Mouse (Mus musculus): ENCODE data around the gene Fbxw7. TPM values are rescaled to one million over a fixed set of nuclear protein-coding genes. Genes with fewer than 3 reads are reported as not detected.

Fbxw7 gene
- polyA plus RNA-seq, 1 experiment: 17.8 TPM

DNA sequence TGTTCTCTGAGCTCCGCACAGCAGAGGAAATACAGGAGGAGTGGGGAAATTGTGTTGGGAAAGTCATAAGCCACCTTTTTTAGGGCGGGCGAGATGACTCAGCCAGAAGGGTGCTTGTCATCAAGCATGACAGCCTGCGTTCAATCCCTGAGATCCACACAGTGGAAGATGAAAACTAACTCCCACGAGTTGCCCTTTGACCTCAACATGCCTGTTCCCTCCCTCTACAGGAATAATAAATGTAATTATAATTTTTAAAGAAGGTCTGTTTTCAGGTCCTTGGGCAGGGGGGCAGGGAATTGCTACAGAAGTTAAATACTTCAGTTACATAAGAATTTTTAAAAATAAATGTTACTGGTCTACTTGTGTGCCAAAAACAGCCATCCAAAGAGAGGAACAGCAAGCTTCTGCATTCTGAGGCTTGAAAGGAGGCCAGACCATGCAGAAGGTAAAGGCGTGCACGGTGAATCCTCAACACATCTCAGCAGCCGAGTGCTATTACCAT lies 170.1 kb downstream of the Fbxw7 start:
- H3K4me1 ChIP-seq (ENCODE audit: control insufficient read depth, insufficient read depth, low read length): no peaks in the 10 kb centered on the region
- no peak overlapping the region for H3K4me3 ChIP-seq (ENCODE audit: insufficient read depth, low read length)
- TF ChIP-seq POLR2A (IDR thresholded peaks at IDR 0.05; ENCODE audit: low read depth, low read length) (no peak), CTCF (IDR thresholded peaks at IDR 0.05; ENCODE audit: borderline replicate concordance, insufficient read depth, low read length) (no peak)
- H3K27ac ChIP-seq (ENCODE audit: insufficient read depth, low read length): no peak overlapping the region

DNA sequence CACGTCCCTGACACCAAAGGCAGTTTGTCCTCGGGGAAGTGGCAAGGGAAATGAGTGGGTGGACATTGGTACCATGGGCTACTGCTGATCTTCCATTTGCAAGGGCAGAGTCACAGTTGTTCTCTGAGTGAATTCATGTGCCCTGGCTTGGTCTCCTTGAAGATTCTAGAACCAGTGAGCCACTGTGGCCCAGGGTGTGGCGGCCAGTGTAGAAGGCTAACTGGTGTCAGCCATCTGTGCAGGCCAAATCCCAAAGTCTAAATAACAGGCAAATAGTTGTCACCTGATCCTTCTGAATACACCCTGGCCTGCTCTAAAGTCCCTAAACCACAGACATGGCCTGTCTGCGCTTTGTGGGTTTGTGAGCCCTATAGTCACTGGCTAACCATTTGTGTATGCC lies 173.8 kb downstream of the Fbxw7 start:
- no peaks in the 10 kb centered on the region for H3K4me1 ChIP-seq (ENCODE audit: control insufficient read depth, insufficient read depth, low read length)
- no peak overlapping the region for H3K27ac ChIP-seq (ENCODE audit: insufficient read depth, low read length)
- TF ChIP-seq POLR2A (IDR thresholded peaks at IDR 0.05; ENCODE audit: low read depth, low read length) (no peak), CTCF (IDR thresholded peaks at IDR 0.05; ENCODE audit: borderline replicate concordance, insufficient read depth, low read length) (no peak)
- H3K4me3 ChIP-seq (ENCODE audit: insufficient read depth, low read length): no peak overlapping the region

DNA sequence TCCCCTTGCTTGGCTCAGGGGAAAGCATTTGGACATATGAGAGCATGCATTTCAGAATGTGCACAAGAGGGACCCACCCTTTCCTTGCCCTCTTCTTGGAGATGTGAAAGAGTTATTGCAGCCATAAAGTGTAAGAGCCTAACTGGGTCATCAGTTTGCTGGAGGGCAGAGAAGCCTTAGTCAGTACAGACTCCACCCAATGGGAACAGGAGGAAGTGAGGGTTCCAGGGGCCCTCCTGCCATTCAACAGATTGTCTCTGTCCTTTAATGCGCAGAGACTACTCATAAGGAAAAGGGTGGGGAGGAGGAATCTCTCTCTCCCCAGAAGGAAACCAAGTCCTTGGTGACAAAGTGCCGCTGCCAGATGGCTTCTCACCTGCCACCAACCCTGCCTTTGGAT lies 190.2 kb downstream of the Fbxw7 start:
- TF ChIP-seq POLR2A (IDR thresholded peaks at IDR 0.05; ENCODE audit: low read depth, low read length): no peak
- no peak for TF ChIP-seq CTCF (IDR thresholded peaks at IDR 0.05; ENCODE audit: borderline replicate concordance, insufficient read depth, low read length)
- H3K4me1 ChIP-seq (ENCODE audit: control insufficient read depth, insufficient read depth, low read length): no peaks in the 10 kb centered on the region
- H3K4me3 ChIP-seq (ENCODE audit: insufficient read depth, low read length): no peak overlapping the region
- H3K27ac ChIP-seq (ENCODE audit: insufficient read depth, low read length): no peak overlapping the region

DNA sequence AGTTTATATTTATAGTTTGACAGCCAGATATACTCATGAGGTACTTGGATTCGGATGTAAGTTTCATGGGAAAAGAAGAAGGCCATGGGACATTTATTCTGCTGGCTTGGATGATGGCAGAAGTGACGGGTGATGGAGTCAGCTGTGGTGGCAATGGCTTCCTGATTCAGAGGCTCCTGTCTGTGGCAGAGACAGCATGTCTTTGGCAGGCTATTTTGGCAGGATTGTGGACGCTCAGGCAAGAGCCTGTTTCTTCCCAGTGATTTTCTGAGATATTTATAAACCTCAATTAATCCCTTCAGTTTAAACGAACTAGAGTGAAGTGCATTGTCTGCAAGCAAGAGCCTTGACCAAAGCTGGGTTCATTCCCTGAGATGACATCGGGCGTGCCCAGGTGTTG lies 197.8 kb downstream of the Fbxw7 start:
- no peaks in the 10 kb centered on the region for H3K4me1 ChIP-seq (ENCODE audit: control insufficient read depth, insufficient read depth, low read length)
- no peak overlapping the region for H3K27ac ChIP-seq (ENCODE audit: insufficient read depth, low read length)
- no peak overlapping the region for H3K4me3 ChIP-seq (ENCODE audit: insufficient read depth, low read length)
- TF ChIP-seq CTCF (IDR thresholded peaks at IDR 0.05; ENCODE audit: borderline replicate concordance, insufficient read depth, low read length) (no peak), POLR2A (IDR thresholded peaks at IDR 0.05; ENCODE audit: low read depth, low read length) (no peak)

DNA sequence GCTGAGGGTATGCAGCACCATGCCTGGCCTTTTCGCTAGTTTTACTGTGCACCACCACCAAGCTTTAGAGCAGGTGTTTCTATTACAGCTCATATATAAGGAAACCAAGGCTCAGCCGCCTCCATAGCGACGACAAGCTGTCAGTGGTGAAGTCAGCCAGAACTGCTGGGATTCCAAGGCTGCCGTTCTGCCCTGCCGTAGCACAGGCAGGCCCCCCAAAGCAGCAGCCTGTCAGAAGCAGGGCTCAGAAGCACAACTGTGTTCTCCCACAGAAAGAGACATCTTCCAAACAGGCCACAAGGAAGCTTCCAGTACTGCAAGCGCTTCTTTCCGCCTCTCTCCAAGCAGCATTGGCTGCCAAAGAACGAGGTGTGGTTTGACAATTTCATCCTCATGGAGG lies 200.6 kb downstream of the Fbxw7 start:
- Histone ChIP-seq H3K27ac (ENCODE audit: insufficient read depth, low read length) (no peak overlapping the region), H3K4me1 (ENCODE audit: control insufficient read depth, insufficient read depth, low read length) (no peaks in the 10 kb centered on the region), H3K4me3 (ENCODE audit: insufficient read depth, low read length) (no peak overlapping the region)
- TF ChIP-seq CTCF (IDR thresholded peaks at IDR 0.05; ENCODE audit: borderline replicate concordance, insufficient read depth, low read length) (no peak), POLR2A (IDR thresholded peaks at IDR 0.05; ENCODE audit: low read depth, low read length) (no peak)

DNA sequence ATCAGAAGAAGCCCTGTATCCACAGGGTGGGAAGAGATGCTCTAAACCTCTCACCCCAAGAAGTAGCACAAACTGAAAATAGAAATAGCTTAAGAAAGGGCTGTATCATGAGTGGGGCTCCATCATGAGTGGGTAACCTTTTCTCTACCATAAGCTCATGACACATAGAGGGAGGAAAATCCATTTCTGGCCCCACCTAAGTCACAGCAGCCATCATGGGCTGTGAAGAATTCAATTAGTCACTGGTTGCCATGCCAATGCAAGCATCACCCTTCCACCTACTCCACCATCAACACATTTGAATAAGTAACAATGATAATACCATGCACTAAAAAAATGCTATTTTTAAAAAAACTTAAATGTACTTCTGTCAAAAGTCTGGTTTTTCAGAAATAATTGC lies 205.1 kb downstream of the Fbxw7 start:
- no peak for TF ChIP-seq POLR2A (IDR thresholded peaks at IDR 0.05; ENCODE audit: low read depth, low read length)
- Histone ChIP-seq H3K4me3 (ENCODE audit: insufficient read depth, low read length) (no peak overlapping the region), H3K27ac (ENCODE audit: insufficient read depth, low read length) (no peak overlapping the region), H3K4me1 (ENCODE audit: control insufficient read depth, insufficient read depth, low read length) (no peaks in the 10 kb centered on the region)

DNA sequence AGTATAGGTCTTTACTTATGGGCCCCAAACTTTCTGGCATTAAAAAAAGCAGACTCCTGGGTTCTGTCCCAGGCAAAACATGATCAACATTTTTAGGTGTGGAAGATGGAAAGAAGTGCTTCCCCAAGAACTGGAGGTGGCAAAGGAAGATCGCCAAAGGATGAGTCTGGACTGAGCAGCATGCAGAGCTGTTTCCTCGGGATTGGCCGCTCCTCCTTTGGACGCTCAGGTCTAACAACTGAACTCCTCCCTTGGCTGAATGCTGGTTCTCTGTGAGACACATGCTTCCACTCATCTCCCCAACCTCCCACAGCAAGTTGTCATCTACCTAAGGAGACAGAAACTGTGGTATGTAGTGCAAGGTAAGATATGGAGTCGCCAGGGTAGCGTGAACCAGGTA lies 206.7 kb downstream of the Fbxw7 start:
- TF ChIP-seq POLR2A (IDR thresholded peaks at IDR 0.05; ENCODE audit: low read depth, low read length) (no peak), CTCF (IDR thresholded peaks at IDR 0.05; ENCODE audit: borderline replicate concordance, insufficient read depth, low read length) (no peak)
- Histone ChIP-seq H3K4me3 (ENCODE audit: insufficient read depth, low read length) (no peak overlapping the region), H3K4me1 (ENCODE audit: control insufficient read depth, insufficient read depth, low read length) (no peaks in the 10 kb centered on the region), H3K27ac (ENCODE audit: insufficient read depth, low read length) (no peak overlapping the region)

DNA sequence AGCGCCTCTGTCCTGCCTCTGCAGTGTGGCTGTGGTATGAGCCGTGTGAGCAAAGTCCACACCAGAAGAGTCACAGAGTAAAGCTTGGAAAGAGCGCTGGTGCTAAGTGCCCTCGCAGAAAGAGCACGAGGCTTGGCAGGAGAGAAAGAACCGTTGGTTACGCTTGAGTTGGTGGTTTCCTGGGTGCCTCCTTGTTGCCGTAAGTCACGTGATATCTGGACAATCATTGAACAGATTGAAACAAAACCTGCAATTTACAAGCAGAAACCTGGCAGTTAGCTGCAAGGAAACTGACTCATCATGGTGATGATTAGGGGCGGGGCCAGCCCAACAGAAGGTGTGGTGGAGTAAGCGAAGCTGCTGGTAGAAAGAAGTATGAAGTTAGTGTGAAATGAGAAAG lies 207.7 kb downstream of the Fbxw7 start:
- no peak overlapping the region for H3K4me3 ChIP-seq (ENCODE audit: insufficient read depth, low read length)
- no peaks in the 10 kb centered on the region for H3K4me1 ChIP-seq (ENCODE audit: control insufficient read depth, insufficient read depth, low read length)
- TF ChIP-seq POLR2A (IDR thresholded peaks at IDR 0.05; ENCODE audit: low read depth, low read length) (no peak), CTCF (IDR thresholded peaks at IDR 0.05; ENCODE audit: borderline replicate concordance, insufficient read depth, low read length) (no peak)
- no peak overlapping the region for H3K27ac ChIP-seq (ENCODE audit: insufficient read depth, low read length)

DNA sequence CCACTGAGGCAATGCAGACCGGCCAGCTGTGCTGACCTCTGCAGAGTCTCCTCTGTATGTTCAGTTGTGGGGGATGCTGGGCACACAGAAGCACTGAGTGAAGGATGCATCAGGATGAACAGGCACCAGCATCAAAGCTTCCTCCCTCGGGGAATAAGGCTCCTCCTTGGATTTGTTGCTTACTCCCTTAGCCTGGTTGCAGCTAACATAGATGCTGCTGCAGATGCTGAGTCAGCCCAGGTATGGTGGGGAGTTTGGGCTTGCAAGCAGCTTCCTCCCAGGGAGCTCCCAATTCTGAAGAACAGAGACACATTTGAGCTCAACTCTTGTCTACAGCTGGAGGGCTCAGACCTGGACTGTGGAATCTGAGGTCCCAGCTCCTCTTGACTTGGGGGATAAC lies 209.2 kb downstream of the Fbxw7 start:
- H3K4me1 ChIP-seq (ENCODE audit: control insufficient read depth, insufficient read depth, low read length): no peaks in the 10 kb centered on the region
- TF ChIP-seq POLR2A (IDR thresholded peaks at IDR 0.05; ENCODE audit: low read depth, low read length) (no peak), CTCF (IDR thresholded peaks at IDR 0.05; ENCODE audit: borderline replicate concordance, insufficient read depth, low read length) (no peak)
- H3K4me3 ChIP-seq (ENCODE audit: insufficient read depth, low read length): no peak overlapping the region
- no peak overlapping the region for H3K27ac ChIP-seq (ENCODE audit: insufficient read depth, low read length)

DNA sequence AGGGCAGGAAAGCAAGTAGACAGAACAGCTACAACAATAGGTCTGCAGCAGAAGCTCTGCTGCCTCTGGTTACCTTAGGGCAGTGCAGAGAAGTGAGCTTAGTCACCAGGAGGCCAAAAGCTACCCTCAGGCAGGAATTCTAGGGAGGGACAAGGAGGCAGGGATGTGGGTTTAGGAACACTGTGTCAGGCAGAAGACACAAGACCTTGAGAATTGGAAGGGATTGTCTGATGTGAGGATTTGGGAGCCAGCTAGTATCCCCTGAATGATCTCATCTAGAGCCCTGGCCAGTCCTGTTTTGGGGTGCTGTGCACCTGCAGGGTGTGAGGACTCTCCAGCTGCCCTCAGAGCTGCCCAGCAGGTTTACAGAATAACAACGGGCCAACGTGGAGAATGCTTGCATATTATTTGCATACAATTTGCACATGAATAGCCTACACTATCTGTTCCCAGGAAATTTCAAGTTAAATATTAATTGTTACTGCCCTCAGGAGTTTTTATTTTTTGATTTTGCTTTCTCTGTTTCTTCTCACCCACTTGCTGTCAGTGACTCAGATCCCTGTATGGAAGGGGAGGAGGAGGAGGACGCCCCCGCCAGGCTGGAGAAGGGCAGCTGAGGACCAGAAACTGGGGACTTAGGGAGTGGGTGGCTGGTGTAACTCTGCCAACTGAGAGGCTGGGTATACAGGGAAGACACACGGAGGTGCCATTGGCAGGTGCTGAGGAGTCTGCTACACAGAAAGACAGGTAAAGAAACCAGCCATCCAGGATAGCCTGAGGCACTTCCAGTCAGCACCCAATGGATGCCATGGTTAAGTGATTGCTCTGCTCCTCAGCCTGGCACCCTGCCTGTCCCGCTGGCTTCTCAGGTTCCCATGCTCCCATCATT lies 210.0 kb downstream of the Fbxw7 start:
- TF ChIP-seq POLR2A (IDR thresholded peaks at IDR 0.05; ENCODE audit: low read depth, low read length) (no peak), CTCF (IDR thresholded peaks at IDR 0.05; ENCODE audit: borderline replicate concordance, insufficient read depth, low read length) (no peak)
- Histone ChIP-seq H3K27ac (ENCODE audit: insufficient read depth, low read length) (no peak overlapping the region), H3K4me1 (ENCODE audit: control insufficient read depth, insufficient read depth, low read length) (no peaks in the 10 kb centered on the region), H3K4me3 (ENCODE audit: insufficient read depth, low read length) (no peak overlapping the region)

Other genes with a start within 250 kb of the Fbxw7 start
- gene Arfip1, start 232.6 kb upstream of the Fbxw7 start, polyA plus RNA-seq (2011; ENCODE audit: insufficient read length, low read depth, missing spikeins): 91.8 and 97.4 TPM in 2 replicates
- not detected in 2 replicates for gene Tigd4, start 221.7 kb upstream of the Fbxw7 start, polyA plus RNA-seq (2011; ENCODE audit: insufficient read length, low read depth, missing spikeins)
- gene Tmem154, start 149.1 kb upstream of the Fbxw7 start, polyA plus RNA-seq (2011; ENCODE audit: insufficient read length, low read depth, missing spikeins): 3.3 and 6.7 TPM in 2 replicates

Measured in embryonic fibroblast, embryonic 13.5 days (primary cell).